Mouse (Mus musculus): Measurements from ENCODE around the gene Cped1.

- no peak for TF ChIP-seq POLR2A (IDR thresholded peaks at IDR 0.05; ENCODE audit: extremely low read depth, insufficient read depth, low read length)
- no peak for TF ChIP-seq CTCF (IDR thresholded peaks at IDR 0.05; ENCODE audit: extremely low read depth, insufficient read depth, low read length)
Measured at GRCm38 (mm10) chr6:22017631-22018030, 31.9 kb downstream of the Cped1 start.
